Mouse (Mus musculus) bone marrow, adult 2 months (tissue): ENCODE data around the gene Fbxw8. TPM values are rescaled to one million over a fixed set of nuclear protein-coding genes. Genes with fewer than 3 reads are reported as not detected.

Experiments used
- H3K27ac ChIP-seq: fragments of 200-500 bp; 2 replicates; pipeline ENCODE4 v1.5.1; 2012; ENCODE audit warnings: low read depth, mild to moderate bottlenecking, control low read depth, inconsistent platforms, low read length; ENCODE audit not compliant: control insufficient read depth, poor library complexity, insufficient read depth
- H3K4me1 ChIP-seq: fragments of 200-500 bp; 2 replicates; pipeline ENCODE4 v1.6.1; 2011; ENCODE audit warnings: low read length; ENCODE audit not compliant: control insufficient read depth, insufficient read depth
- H3K4me3 ChIP-seq: fragments of 200-500 bp; replicated peaks from 2 replicates; pipeline ENCODE3; 2011; ENCODE audit warnings: mild to moderate bottlenecking, low read depth, low read length, control low read depth; ENCODE audit not compliant: control insufficient read depth
- CTCF ChIP-seq: fragments of 200-500 bp; IDR thresholded peaks from 2 replicates; pipeline ENCODE4 v1.5.1; 2011; ENCODE audit warnings: low read length, control low read depth; ENCODE audit not compliant: control insufficient read depth, insufficient read depth
- POLR2A ChIP-seq: fragments of 200-500 bp; IDR thresholded peaks from 2 replicates; pipeline ENCODE4 v1.6.1; 2011; ENCODE audit warnings: low read depth, mild to moderate bottlenecking, control low read depth, low read length, borderline replicate concordance; ENCODE audit not compliant: control insufficient read depth
- WGBS: fragments of 180-500 bp; shearing (Covaris S2); methylation state at CpG from one replicate; pipeline ENCODE4 v1.1.7; 2018; 5-methylcytosine and 5-hydroxymethylcytosine counted together
- polyA plus RNA-seq: library from polyadenylated mRNA; stranded (reverse); fragments of >200 nt; gene quantifications from 2 replicates; pipeline ENCODE4 v1.2.4, GENCODE M21; 2011; ENCODE audit warnings: low replicate concordance; ENCODE audit not compliant: missing spikeins, insufficient read depth, insufficient read length

Gene Fbxw8
- polyA plus RNA-seq, 1 experiment: 7.5 TPM

GRCm38 (mm10) chr5:118015028-118015427, 140.2 kb downstream of the Fbxw8 start:
- H3K4me1 ChIP-seq: no peaks in the 10 kb centered on the region
- no peak for TF ChIP-seq CTCF
- no peak for TF ChIP-seq POLR2A
- WGBS: 22% methylated on average over 12 of the region's 12 CpGs
- H3K4me3 ChIP-seq: no peak overlapping the region
- no peak overlapping the region for H3K27ac ChIP-seq

Other genes with a start within 250 kb of the Fbxw8 start
- gene Fbxo21, start 178.7 kb downstream of the Fbxw8 start, polyA plus RNA-seq: 2.2 and 5.8 TPM in 2 replicates
- gene Tesc, start 127.7 kb downstream of the Fbxw8 start, polyA plus RNA-seq: 18.3 and 21.8 TPM in 2 replicates
- gene Hrk, start 9.2 kb upstream of the Fbxw8 start, polyA plus RNA-seq: 1.1 TPM in 1 of 2 replicates, not detected in the other
- gene Rnft2, start 89.7 kb upstream of the Fbxw8 start, polyA plus RNA-seq: 0.86 TPM in 1 of 2 replicates, not detected in the other
- gene 2410131K14Rik, start 89.8 kb upstream of the Fbxw8 start, polyA plus RNA-seq: 0.57 and 3.1 TPM in 2 replicates